Mouse (Mus musculus) CH12.LX (cell line): ENCODE results near the gene Med4. TPM values are rescaled to one million over a fixed set of nuclear protein-coding genes. Genes with fewer than 3 reads are reported as not detected.

Experiments used
- DNase-seq: peaks from one replicate; pipeline ENCODE4 v3.0.0-alpha.2; 2013; ENCODE audit errors: extremely low read depth
- H3K27ac ChIP-seq: 2 replicates; pipeline ENCODE4 v1.5.1; 2012; ENCODE audit warnings: low read depth, mild to moderate bottlenecking, control low read depth, moderate library complexity; ENCODE audit not compliant: insufficient read depth
- H3K27me3 ChIP-seq: replicated peaks from 2 replicates; pipeline ENCODE3; 2012; ENCODE audit warnings: inconsistent platforms
- H3K36me3 ChIP-seq, 2 experiments: replicated peaks in 1 of 2; 2 replicates each; pipeline versions ENCODE3 to v1.6.1; 2012; ENCODE audit warnings: inconsistent platforms in 1 of 2, low read length in 1 of 2, mild to moderate bottlenecking in 1 of 2, mixed read lengths in 1 of 2, moderate library complexity in 1 of 2; ENCODE audit not compliant: control insufficient read depth in 1 of 2, insufficient read depth in 1 of 2
- H3K4me1 ChIP-seq, 2 experiments: 2 replicates each; pipeline ENCODE4 v1.6.1; 2012; ENCODE audit warnings: inconsistent platforms in 1 of 2, moderate library complexity in 1 of 2; ENCODE audit not compliant: insufficient read depth in 2 of 2, control insufficient read depth in 1 of 2
- H3K4me2 ChIP-seq: 2 replicates; pipeline ENCODE4 v1.6.1; 2012; ENCODE audit warnings: low read depth, mild to moderate bottlenecking, control low read depth; ENCODE audit not compliant: poor library complexity, insufficient read depth, severe bottlenecking
- H3K4me3 ChIP-seq, 3 experiments: fragments of 150-350 bp in 1 of 3; sonication (generic) in 1 of 3; replicated peaks in 1 of 3; 2 replicates each; pipeline versions ENCODE3 to v1.5.1; 2011 to 2012; ENCODE audit warnings: low read depth in 2 of 3, low read length in 2 of 3, mild to moderate bottlenecking in 2 of 3, moderate library complexity in 2 of 3, control low read depth in 1 of 3, improper control_type of control experiment in 1 of 3, inconsistent platforms in 1 of 3, mixed read lengths in 1 of 3; ENCODE audit not compliant: poor library complexity in 1 of 3
- H3K79me2 ChIP-seq: replicated peaks from 2 replicates; pipeline ENCODE4 v1.6.1; 2012; ENCODE audit warnings: mild to moderate bottlenecking, moderate library complexity; ENCODE audit not compliant: control insufficient read depth, poor library complexity, insufficient read depth, severe bottlenecking; ENCODE audit errors: extremely low read depth
- H3K9ac ChIP-seq: 2 replicates; pipeline ENCODE4 v1.6.1; 2012; ENCODE audit warnings: low read depth, mild to moderate bottlenecking, control low read depth, moderate library complexity; ENCODE audit not compliant: insufficient read depth
- H3K9me3 ChIP-seq: replicated peaks from 2 replicates; pipeline ENCODE3; 2012; ENCODE audit warnings: low read length, inconsistent platforms, mixed read lengths
- BHLHE40 ChIP-seq: IDR thresholded peaks from 2 replicates; pipeline ENCODE4 v1.6.1; 2011; ENCODE audit warnings: mild to moderate bottlenecking, low read depth, low read length, improper control_type of control experiment
- CHD1 ChIP-seq: IDR thresholded peaks from 2 replicates; pipeline ENCODE4 v1.6.1; 2012; ENCODE audit warnings: low read depth, low read length, improper control_type of control experiment, inconsistent platforms
- CTCF ChIP-seq, 2 experiments: IDR thresholded peaks in 1 of 2; conservative IDR thresholded peaks in 1 of 2; 2 replicates each; pipeline ENCODE4 v1.5.1; 2011 to 2012; ENCODE audit warnings: low read depth in 2 of 2, low read length in 2 of 2, improper control_type of control experiment in 1 of 2, inconsistent platforms in 1 of 2, mild to moderate bottlenecking in 1 of 2, moderate library complexity in 1 of 2
- E2F4 ChIP-seq: IDR thresholded peaks from 2 replicates; pipeline ENCODE4 v1.6.1; 2011; ENCODE audit warnings: low read depth, low read length, improper control_type of control experiment; ENCODE audit not compliant: insufficient replicate concordance
- ELF1 ChIP-seq: IDR thresholded peaks from 2 replicates; pipeline ENCODE4 v1.6.1; 2014; ENCODE audit warnings: low read depth, mild to moderate bottlenecking, inconsistent platforms, low read length, improper control_type of control experiment
- ETS1 ChIP-seq: conservative IDR thresholded peaks from 2 replicates; pipeline ENCODE4 v1.6.1; 2012; ENCODE audit warnings: low read depth, mild to moderate bottlenecking, inconsistent platforms, low read length, improper control_type of control experiment, moderate library complexity
- HCFC1 ChIP-seq: IDR thresholded peaks from 2 replicates; pipeline ENCODE4 v1.6.1; 2012; ENCODE audit warnings: low read depth, mild to moderate bottlenecking, inconsistent platforms, low read length, improper control_type of control experiment
- IRF4 ChIP-seq: IDR thresholded peaks from 2 replicates; pipeline ENCODE4 v1.6.1; 2014; ENCODE audit warnings: low read depth, mild to moderate bottlenecking, inconsistent platforms, low read length, improper control_type of control experiment
- JUND ChIP-seq: conservative IDR thresholded peaks from 2 replicates; pipeline ENCODE4 v1.6.1; 2011; ENCODE audit warnings: low read depth, low read length, improper control_type of control experiment
- KAT2A ChIP-seq: IDR thresholded peaks from 2 replicates; pipeline ENCODE4 v1.6.1; 2012; ENCODE audit warnings: low read length, improper control_type of control experiment, inconsistent platforms; ENCODE audit not compliant: insufficient replicate concordance
- MAFK ChIP-seq: IDR thresholded peaks from 2 replicates; pipeline ENCODE4 v1.6.1; 2011; ENCODE audit warnings: low read length, improper control_type of control experiment; ENCODE audit not compliant: insufficient replicate concordance
- MAX ChIP-seq: IDR thresholded peaks from 2 replicates; pipeline ENCODE4 v1.6.1; 2011; ENCODE audit warnings: low read length, improper control_type of control experiment
- MAZ ChIP-seq: IDR thresholded peaks from 2 replicates; pipeline ENCODE4 v1.6.1; 2012; ENCODE audit warnings: low read depth, mild to moderate bottlenecking, inconsistent platforms, low read length, improper control_type of control experiment, moderate library complexity
- MEF2A ChIP-seq: IDR thresholded peaks from 2 replicates; pipeline ENCODE4 v1.6.1; 2014; ENCODE audit warnings: low read depth, mild to moderate bottlenecking, inconsistent platforms, low read length, improper control_type of control experiment, borderline replicate concordance
- NRF1 ChIP-seq: IDR thresholded peaks from 2 replicates; pipeline ENCODE4 v1.6.1; 2014; ENCODE audit warnings: low read depth, mild to moderate bottlenecking, inconsistent platforms, low read length, improper control_type of control experiment, moderate library complexity
- POLR2AphosphoS2 ChIP-seq: IDR thresholded peaks from 2 replicates; pipeline ENCODE4 v1.6.1; 2011; ENCODE audit warnings: low read depth, low read length, improper control_type of control experiment
- RAD21 ChIP-seq: IDR thresholded peaks from 2 replicates; pipeline ENCODE4 v1.6.1; 2011; ENCODE audit warnings: low read depth, mild to moderate bottlenecking, low read length, improper control_type of control experiment, moderate library complexity
- RCOR1 ChIP-seq: conservative IDR thresholded peaks from 2 replicates; pipeline ENCODE4 v1.6.1; 2012; ENCODE audit warnings: low read depth, mild to moderate bottlenecking, inconsistent platforms, low read length, improper control_type of control experiment
- TBP ChIP-seq: conservative IDR thresholded peaks from 2 replicates; pipeline ENCODE4 v1.6.1; 2011; ENCODE audit warnings: low read depth, low read length, improper control_type of control experiment
- TCF12 ChIP-seq: IDR thresholded peaks from 2 replicates; pipeline ENCODE4 v1.6.1; 2014; ENCODE audit warnings: low read depth, mild to moderate bottlenecking, inconsistent platforms, low read length, improper control_type of control experiment
- USF2 ChIP-seq: conservative IDR thresholded peaks from 2 replicates; pipeline ENCODE4 v1.6.1; 2011; ENCODE audit warnings: low read depth, low read length, improper control_type of control experiment
- ZMIZ1 ChIP-seq: IDR thresholded peaks from 2 replicates; pipeline ENCODE4 v1.6.1; 2012; ENCODE audit warnings: low read depth, mild to moderate bottlenecking, inconsistent platforms, low read length, improper control_type of control experiment
- ZNF384 ChIP-seq: IDR thresholded peaks from 2 replicates; pipeline ENCODE4 v1.6.1; 2012; ENCODE audit warnings: low read depth, low read length, improper control_type of control experiment, inconsistent platforms
- dilution Hi-C: fragments of 300-500 bp; cut with MboI; formaldehyde crosslinking; loops from 2 replicates; pipeline ENCODE4 v1.14.3; 2020; ENCODE audit warnings: low sequenced_read_pairs; ENCODE audit not compliant: extremely low pct_unique_long_range_greater_than_20kb, extremely low pct_ligation_motif_present
- in situ Hi-C: fragments of 300-500 bp; cut with MboI; formaldehyde crosslinking; loops from 3 replicates; pipeline ENCODE4 v1.14.3; 2019; ENCODE audit warnings: low sequenced_read_pairs, low pct_ligation_motif_present, low pct_unique_long_range_greater_than_20kb, mixed read lengths
- polyA plus RNA-seq: library from polyadenylated mRNA; unstranded; fragments of >175 nt; gene quantifications from 2 replicates; pipeline ENCODE4 v1.2.1, GENCODE M21; 2012; ENCODE audit warnings: low read depth; ENCODE audit not compliant: insufficient read length
- total RNA-seq, 2 experiments: library from RNA; depleted of rRNA; stranded (reverse); fragments of 300-350 nt in 1 of 2; fragments of >200 nt in 1 of 2; gene quantifications; 2 replicates each; pipeline ENCODE4 v1.2.3; 2012 to 2014

Med4 gene
- total and polyA plus RNA-seq, 3 experiments: 45.6 to 61.5 (median 60.7) TPM

DNA sequence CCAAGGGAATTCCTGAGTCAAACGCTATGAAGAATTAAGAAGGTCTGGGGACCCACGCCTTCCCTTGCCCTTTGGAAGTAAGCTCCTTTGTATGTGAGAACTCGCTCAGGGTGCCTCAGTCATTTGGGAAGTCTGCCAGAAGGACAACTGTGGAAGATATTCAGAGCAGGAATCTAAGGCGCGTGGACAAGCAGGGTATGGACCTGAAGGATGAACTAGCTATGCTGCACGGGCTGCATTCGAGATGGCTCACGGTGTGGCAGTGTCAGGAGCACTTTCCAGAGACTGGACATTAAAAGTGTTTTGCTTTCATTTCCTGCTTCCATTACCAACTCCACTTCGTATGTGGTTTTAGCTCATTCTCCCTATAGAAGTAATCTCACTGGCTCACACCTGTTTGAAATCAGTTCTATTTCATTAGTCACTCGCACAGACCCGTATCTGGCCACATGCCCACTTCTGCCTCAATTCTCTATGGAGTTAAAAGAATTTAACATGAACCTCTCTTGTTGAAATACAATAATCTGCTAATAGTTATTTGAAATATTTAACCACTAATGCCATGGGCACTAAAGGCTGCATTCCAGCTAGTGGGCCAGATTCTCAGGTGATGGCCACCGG is 49.2 kb upstream of the Med4 start:
- dilution Hi-C loops: no loop called here
- Histone ChIP-seq H3K9ac (no peak overlapping the region), H3K9me3 (peaks cover 5% of the 10 kb centered on the region), H3K27me3 (no peaks in the 10 kb centered on the region), H3K4me1 (peaks cover 4% of the 10 kb centered on the region in 2 experiments; a peak in 2 of 4 replicates), H3K4me3 (no peak overlapping the region), H3K27ac (no peak overlapping the region), H3K36me3 (no peaks in the 10 kb centered on the region), H3K4me2 (no peak overlapping the region), H3K79me2 (no peaks in the 10 kb centered on the region; the same call in 1 of the 2 replicates)
- in situ Hi-C loops: no loop called here
- no peak for DNase-seq
- TF ChIP-seq POLR2AphosphoS2 (no peak), CTCF (conservative IDR thresholded peaks at IDR 0.05 in 1 of 2, IDR thresholded peaks at IDR 0.05 in 1 of 2; ENCODE audit: low read depth in 2 of 2, low read length in 2 of 2) (no peak), USF2 (no peak), ELF1 (no peak), HCFC1 (no peak), JUND (no peak), KAT2A (no peak), TBP (no peak), TCF12 (no peak), ZMIZ1 (no peak), MAFK (no peak), ETS1 (no peak)

- dilution Hi-C loops: no loop called here
These were observed 47.6 kb upstream of the Med4 start for GRCm38 (mm10) chr14:73462211-73462610.

More at GRCm38 (mm10) chr14:73462211-73462610, 47.6 kb upstream of the Med4 start:
- TF ChIP-seq MAX: no peak
- no peak for TF ChIP-seq ZNF384
- TF ChIP-seq ELF1: no peak
- TF ChIP-seq ZMIZ1: no peak
- TF ChIP-seq HCFC1: no peak
- no peak for TF ChIP-seq NRF1
- TF ChIP-seq RAD21: no peak
- no peak for TF ChIP-seq MEF2A
- TF ChIP-seq CHD1: no peak
- TF ChIP-seq IRF4: no peak
- no peak for TF ChIP-seq MAFK
- no peak for TF ChIP-seq RCOR1
- no peak for TF ChIP-seq E2F4
- TF ChIP-seq ETS1: no peak
- no peak for TF ChIP-seq MAZ
- no peak for TF ChIP-seq USF2
- no peak for TF ChIP-seq CTCF (conservative IDR thresholded peaks at IDR 0.05 in 1 of 2, IDR thresholded peaks at IDR 0.05 in 1 of 2; ENCODE audit: low read depth in 2 of 2, low read length in 2 of 2)
- TF ChIP-seq POLR2AphosphoS2: no peak
- no peak for TF ChIP-seq BHLHE40
- TF ChIP-seq JUND: no peak
- TF ChIP-seq, all 38 proteins: peak for 0
- peaks cover 0 to 5% of the 10 kb centered on the region in 2 experiments; a peak in 3 of 4 replicates for H3K4me1 ChIP-seq
- no peaks in the 10 kb centered on the region for H3K27me3 ChIP-seq
- H3K4me2 ChIP-seq: no peak overlapping the region
- H3K4me3 ChIP-seq: no peak overlapping the region
- no peak for DNase-seq
- peaks cover 5% of the 10 kb centered on the region for H3K9me3 ChIP-seq
- H3K9ac ChIP-seq: no peak overlapping the region
- H3K27ac ChIP-seq: no peak overlapping the region
- in situ Hi-C loops: no loop called here
- no peaks in the 10 kb centered on the region; the same call in 1 of the 2 replicates for H3K79me2 ChIP-seq
- H3K36me3 ChIP-seq: no peaks in the 10 kb centered on the region
